Mouse (Mus musculus) thymus, adult 18-20 months (tissue): ENCODE results near the gene Ppp6r2.

Experiments used
- DNase-seq, 2 experiments: peaks; one replicate each; pipeline ENCODE4 v3.0.0; 2022; ENCODE audit warnings: mixed read lengths in 2 of 2

Ppp6r2 gene

GRCm38 (mm10) chr15:89314107-89314506, 102.8 kb downstream of the Ppp6r2 start:
- DNase-seq = no peak

GRCm38 (mm10) chr15:89314511-89315189, 103.3 kb downstream of the Ppp6r2 start:
- DNase-seq = peak; percentile 51 to 56

GRCm38 (mm10) chr15:89315190-89315731, 103.9 kb downstream of the Ppp6r2 start, which contains the start of gene Sbf1:
Gene Sbf1 (minus strand): TSS chr15:89315311.
- DNase-seq = peak; percentile 95 to 96

- peak in 1 of 2 experiments; percentile 34 for DNase-seq
Observed at GRCm38 (mm10) chr15:89316146-89316545, 104.8 kb downstream of the Ppp6r2 start.

- no peak for DNase-seq
Observed at GRCm38 (mm10) chr15:89321264-89321663, 109.9 kb downstream of the Ppp6r2 start.

- no peak for DNase-seq
Observed at GRCm38 (mm10) chr15:89322670-89323522, 111.5 kb downstream of the Ppp6r2 start, which contains the start of gene Adm2. Gene Adm2 (plus strand): TSS chr15:89322720.

- no peak for DNase-seq
Observed at GRCm38 (mm10) chr15:89323656-89324055, 112.3 kb downstream of the Ppp6r2 start.

GRCm38 (mm10) chr15:89326441-89326840, 115.1 kb downstream of the Ppp6r2 start:
- no peak for DNase-seq

- DNase-seq = no peak
Observed at GRCm38 (mm10) chr15:89334271-89334670, 122.9 kb downstream of the Ppp6r2 start, which contains the start of gene Miox. Gene Miox (plus strand): TSS chr15:89334398.

- no peak for DNase-seq
Observed at GRCm38 (mm10) chr15:89334774-89335537, 123.6 kb downstream of the Ppp6r2 start.

- no peak for DNase-seq
Observed at GRCm38 (mm10) chr15:89336422-89336821, 125.1 kb downstream of the Ppp6r2 start.
